Mouse (Mus musculus) megakaryocyte, embryonic 14.5 days (primary cell): ENCODE measurements around the gene Itpa. TPM values are rescaled to one million over a fixed set of nuclear protein-coding genes. Genes with fewer than 3 reads are reported as not detected.

Experiments used
- H3K27me3 ChIP-seq: replicated peaks from 2 replicates; pipeline ENCODE3; 2012; ENCODE audit warnings: inconsistent platforms
- H3K36me3 ChIP-seq: replicated peaks from 2 replicates; pipeline ENCODE3; 2012; ENCODE audit warnings: low read length, inconsistent platforms, mixed read lengths
- H3K4me1 ChIP-seq: 2 replicates; pipeline ENCODE4 v1.6.1; 2012; ENCODE audit warnings: inconsistent platforms
- H3K4me3 ChIP-seq: replicated peaks from 2 replicates; pipeline ENCODE3; 2012; ENCODE audit warnings: moderate library complexity, mild to moderate bottlenecking, inconsistent platforms
- H3K9me3 ChIP-seq: 2 replicates; pipeline ENCODE4 v1.6.1; 2012; ENCODE audit warnings: inconsistent platforms
- FLI1 ChIP-seq: IDR thresholded peaks from 2 replicates; pipeline ENCODE4 v1.6.1; 2012; ENCODE audit warnings: low read length, inconsistent platforms, mixed read lengths
- GATA1 ChIP-seq: IDR thresholded peaks from 3 replicates; pipeline ENCODE4 v1.6.1; 2012; ENCODE audit warnings: mixed read lengths, low read length, inconsistent platforms, borderline replicate concordance
- polyA plus RNA-seq: library from polyadenylated mRNA; stranded (reverse); fragments of >175 nt; gene quantifications from 2 replicates; pipeline ENCODE4 v1.2.3, GENCODE M21; 2012; ENCODE audit warnings: low replicate concordance; ENCODE audit not compliant: insufficient read depth

Itpa gene
- polyA plus RNA-seq = 8.6 and 10.1 TPM in 2 replicates

DNA sequence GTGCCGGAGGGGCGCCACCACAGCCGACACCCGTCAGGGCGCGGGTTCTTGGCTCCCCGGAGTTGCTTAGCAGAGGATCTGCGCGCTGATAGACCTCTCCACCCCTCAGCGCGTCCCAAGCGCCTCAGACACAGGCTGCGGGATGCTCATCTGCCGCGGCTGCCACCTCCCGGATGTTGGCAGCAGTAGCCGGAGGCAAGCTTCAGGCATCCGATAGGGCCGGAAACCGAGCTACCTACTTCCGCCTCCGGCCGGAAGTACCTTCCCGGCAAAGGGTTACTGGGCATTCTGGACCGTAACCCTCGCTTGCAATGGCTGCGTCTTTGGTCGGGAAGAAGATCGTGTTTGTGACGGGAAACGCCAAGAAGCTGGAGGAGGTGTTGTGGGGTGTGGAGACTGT lies at the start of gene Itpa:
Itpa (plus strand) TSS at position 52 of the 400 bp plus-strand sequence.
- peaks cover 56% of the 10 kb centered on the region for H3K4me1 ChIP-seq
- peaks cover 34% of the 10 kb centered on the region for H3K36me3 ChIP-seq
- H3K4me3 ChIP-seq = peak within 1 kb of the TSS; percentile 92
- no peak for TF ChIP-seq GATA1
- peak; percentile 97 for TF ChIP-seq FLI1
- no peaks in the 10 kb centered on the region for H3K9me3 ChIP-seq
- no peaks in the 10 kb centered on the region for H3K27me3 ChIP-seq

DNA sequence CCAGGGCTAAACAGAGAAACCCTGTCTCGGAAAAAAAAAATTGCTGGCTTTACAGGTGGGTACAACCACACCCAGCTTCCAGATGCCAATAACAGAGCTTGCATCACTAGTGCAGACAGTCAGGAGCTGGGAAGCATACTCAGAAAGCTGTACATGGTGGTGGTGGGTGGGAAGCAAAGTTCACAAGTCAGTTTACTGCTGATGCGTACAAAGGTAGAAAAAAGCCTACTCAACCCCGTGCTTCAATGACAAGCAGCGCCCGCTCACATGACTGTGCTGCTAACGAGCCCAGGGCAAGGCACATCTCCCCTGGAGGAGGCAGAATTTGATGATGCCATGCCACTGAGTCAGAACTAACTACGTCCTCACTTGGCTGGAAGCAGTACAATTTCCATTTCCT lies 48.4 kb upstream of the Itpa start:
- Histone ChIP-seq H3K9me3 (no peaks in the 10 kb centered on the region), H3K36me3 (peaks cover 85% of the 10 kb centered on the region), H3K4me1 (no peaks in the 10 kb centered on the region), H3K27me3 (no peaks in the 10 kb centered on the region), H3K4me3 (no peak overlapping the region)
- TF ChIP-seq FLI1 (no peak), GATA1 (no peak)

DNA sequence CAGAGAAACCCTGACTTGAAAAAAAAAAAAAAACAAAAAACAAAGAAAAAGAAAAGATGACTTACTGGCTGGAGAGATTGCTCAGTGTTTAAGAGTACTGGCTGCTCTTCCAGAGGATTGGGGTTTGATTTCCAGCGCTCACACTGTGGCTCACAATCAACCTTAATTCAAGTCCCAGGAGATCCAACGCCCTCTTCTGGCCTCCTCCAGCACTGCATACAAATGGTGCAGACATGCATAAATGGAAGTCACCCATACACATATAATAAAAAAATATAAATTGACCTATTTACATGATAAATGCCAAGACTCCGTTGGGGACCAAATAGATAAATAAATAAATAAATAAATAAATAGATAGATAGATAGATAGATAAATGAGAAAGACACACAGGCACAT lies 39.0 kb upstream of the Itpa start:
- H3K4me1 ChIP-seq = peaks cover 28% of the 10 kb centered on the region
- TF ChIP-seq GATA1 = no peak
- no peak for TF ChIP-seq FLI1
- H3K9me3 ChIP-seq = no peaks in the 10 kb centered on the region
- H3K4me3 ChIP-seq = peak overlapping the region; percentile 98
- peaks cover 10% of the 10 kb centered on the region for H3K27me3 ChIP-seq
- H3K36me3 ChIP-seq = peaks cover 34% of the 10 kb centered on the region

DNA sequence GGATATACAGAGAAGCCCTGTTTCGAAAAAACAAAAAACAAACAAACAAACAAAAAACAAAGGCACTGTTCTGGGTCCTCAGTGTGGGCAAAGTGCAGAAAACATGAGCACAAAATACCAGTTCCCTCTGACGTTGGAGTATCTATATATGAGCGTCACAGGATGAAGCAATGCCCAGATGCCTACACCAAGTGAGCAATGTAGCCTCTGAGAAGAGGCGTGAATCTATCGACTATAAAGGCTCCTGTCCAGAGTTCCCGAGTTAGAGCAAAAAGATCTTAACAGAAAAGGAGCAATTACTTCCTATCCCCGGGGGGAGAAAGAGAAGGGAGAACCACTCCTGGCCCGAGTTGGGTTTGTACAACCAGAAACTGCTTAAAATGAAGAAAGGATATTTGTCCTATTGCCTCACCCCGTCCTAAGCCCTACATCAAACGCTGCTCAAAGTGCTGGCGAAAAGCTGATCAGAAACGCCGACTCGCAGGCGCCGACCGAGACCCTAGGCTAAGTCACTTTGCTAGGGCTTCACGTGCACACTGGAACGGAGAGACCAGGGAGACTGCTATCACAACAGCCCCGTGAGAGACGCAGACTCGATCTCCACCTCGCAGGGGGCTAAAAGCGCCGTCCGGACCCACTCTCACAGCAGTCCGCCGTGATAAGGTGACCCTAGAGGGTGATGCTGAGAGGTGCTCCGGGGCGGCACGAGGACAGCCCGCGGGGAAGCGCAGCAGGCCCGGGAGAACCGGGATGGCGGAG lies 38.2 kb upstream of the Itpa start:
- peaks cover 30% of the 10 kb centered on the region for H3K36me3 ChIP-seq
- peaks cover 36% of the 10 kb centered on the region for H3K4me1 ChIP-seq
- no peak for TF ChIP-seq FLI1
- no peak for TF ChIP-seq GATA1
- peak overlapping the region; percentile 98 for H3K4me3 ChIP-seq
- peaks cover 18% of the 10 kb centered on the region for H3K27me3 ChIP-seq
- H3K9me3 ChIP-seq = no peaks in the 10 kb centered on the region

DNA sequence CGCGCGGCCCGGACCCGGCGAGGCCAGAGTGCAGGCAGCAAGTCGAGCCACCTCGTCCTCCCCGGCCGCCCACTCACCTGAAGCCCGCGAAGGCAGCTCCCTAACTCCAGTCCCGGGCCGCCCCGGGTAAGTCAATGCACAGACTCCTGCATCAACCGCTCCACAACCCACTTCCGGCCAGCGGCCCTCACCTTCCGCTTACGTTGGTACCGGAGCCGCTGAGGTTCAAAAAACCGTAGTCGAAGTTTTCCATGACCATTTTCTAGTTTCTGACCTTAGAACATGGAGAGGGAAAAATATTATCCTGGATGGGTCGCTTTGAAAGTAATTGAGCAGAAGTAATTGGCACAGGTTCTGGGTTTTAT lies 37.6 kb upstream of the Itpa start, which contains the start of the genes Fastkd5 and Ubox5:
Fastkd5 (minus strand) TSS at position 189 of the 365 bp plus-strand sequence.
Ubox5 (minus strand) TSS at position 200 of the 365 bp plus-strand sequence.
- Histone ChIP-seq H3K9me3 (no peaks in the 10 kb centered on the region), H3K4me1 (peaks cover 41% of the 10 kb centered on the region), H3K4me3 (peak within 1 kb of the TSS; percentile 98), H3K27me3 (peaks cover 24% of the 10 kb centered on the region), H3K36me3 (peaks cover 28% of the 10 kb centered on the region)
- TF ChIP-seq FLI1 (peak; percentile 41; the same call in 1 of the 2 replicates), GATA1 (no peak)

DNA sequence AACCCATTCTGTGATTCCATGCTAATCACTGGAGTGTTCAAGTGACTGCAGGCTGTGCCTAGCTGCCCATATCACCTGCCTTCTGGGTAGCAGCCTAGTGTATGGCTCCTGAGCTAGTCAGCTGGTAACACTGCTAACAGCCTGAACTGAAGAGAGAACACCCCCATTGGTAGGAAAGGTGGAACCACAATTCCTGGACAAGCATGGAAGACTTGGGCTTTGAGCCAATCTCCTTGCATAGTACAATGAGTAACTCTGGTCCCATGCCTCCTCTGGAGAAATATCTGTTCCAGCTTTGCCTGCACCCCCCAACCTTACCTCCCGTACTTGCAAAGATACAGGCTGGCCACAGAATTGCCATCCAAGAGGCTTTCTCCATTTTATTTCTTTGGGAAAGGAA lies 35.0 kb upstream of the Itpa start:
- Histone ChIP-seq H3K36me3 (peaks cover 3% of the 10 kb centered on the region), H3K4me3 (no peak overlapping the region), H3K27me3 (peaks cover 50% of the 10 kb centered on the region), H3K9me3 (no peaks in the 10 kb centered on the region), H3K4me1 (peaks cover 53% of the 10 kb centered on the region)
- TF ChIP-seq FLI1 (no peak), GATA1 (no peak)

DNA sequence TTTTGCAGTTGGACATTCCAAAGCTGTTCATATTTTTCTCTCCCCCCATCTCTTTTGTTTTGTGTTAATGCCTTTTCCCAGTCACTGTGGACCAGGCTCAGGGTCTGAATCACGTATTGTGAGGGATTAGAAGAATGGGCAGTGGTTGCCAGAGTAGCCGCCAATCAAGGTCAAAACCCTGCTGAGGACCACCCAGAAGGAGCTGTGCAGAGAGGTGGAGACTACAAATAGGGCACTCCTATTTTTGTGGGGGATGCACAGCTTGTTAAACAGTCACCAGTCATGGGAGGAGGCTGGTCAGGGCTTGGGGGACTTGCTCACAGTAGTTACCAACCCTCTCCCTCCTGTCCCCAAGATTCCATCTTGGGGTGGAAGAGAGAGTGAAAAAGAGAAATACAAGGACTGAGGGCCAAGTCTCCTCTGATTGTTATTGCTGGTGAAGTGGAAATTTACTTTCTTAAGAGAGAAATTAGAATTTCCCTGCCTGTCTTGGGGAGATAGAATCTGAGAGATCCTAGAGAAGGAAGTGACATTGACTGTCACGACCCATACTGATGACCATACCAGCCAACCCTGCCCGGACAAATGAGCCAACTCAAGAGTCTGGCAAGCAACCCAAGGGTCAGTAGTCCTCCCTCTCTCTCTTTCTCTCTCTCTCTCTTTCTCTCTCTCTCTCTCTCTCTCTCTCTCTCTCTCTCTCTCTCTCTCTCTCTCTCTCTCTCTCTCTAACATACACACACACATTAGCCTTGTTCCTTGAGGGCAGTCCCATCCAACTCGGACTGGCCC lies 34.3 kb upstream of the Itpa start:
- Histone ChIP-seq H3K36me3 (no peaks in the 10 kb centered on the region), H3K4me1 (peaks cover 48% of the 10 kb centered on the region), H3K4me3 (no peak overlapping the region), H3K27me3 (peaks cover 55% of the 10 kb centered on the region), H3K9me3 (no peaks in the 10 kb centered on the region)
- no peak for TF ChIP-seq FLI1
- TF ChIP-seq GATA1 = no peak

DNA sequence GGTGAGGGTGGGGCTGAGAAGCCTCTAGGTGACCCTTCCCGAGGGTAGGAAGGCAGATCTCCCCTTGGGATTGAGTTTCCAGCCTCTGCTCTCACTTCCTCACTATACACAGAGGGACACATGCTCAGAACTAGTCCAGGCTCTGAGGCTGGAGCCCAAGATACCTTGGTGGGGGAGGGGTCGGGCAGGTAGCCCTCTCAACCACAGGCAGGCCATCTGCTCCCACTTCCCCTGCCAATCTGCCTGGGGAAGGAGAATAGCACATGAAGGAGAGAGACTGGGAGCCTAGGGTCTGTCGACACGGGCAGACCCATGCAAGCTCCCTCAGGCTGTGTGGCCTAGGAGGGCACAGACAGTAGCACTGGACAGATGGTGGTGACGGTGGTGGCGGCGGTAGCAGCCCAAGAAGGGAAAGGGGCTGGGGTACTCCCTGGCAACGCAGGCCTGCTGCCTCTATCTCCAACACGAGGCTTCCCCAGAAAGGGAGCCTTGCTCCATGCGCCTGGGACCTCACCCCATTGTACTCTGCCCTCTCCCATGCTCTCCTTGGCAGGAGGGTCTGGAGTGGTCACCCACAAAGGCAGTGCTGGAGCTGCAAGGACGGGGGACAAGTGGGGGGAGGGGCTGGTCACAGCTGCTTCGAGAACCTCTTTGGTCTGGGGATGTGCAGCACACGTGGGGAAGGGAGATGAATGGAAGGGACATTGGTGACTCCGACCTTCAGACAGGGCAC lies 33.2 kb upstream of the Itpa start:
- H3K27me3 ChIP-seq = peaks cover 65% of the 10 kb centered on the region
- H3K36me3 ChIP-seq = no peaks in the 10 kb centered on the region
- H3K9me3 ChIP-seq = no peaks in the 10 kb centered on the region
- peak overlapping the region; percentile 90 for H3K4me3 ChIP-seq
- H3K4me1 ChIP-seq = peaks cover 37% of the 10 kb centered on the region
- TF ChIP-seq GATA1 (no peak), FLI1 (no peak)

DNA sequence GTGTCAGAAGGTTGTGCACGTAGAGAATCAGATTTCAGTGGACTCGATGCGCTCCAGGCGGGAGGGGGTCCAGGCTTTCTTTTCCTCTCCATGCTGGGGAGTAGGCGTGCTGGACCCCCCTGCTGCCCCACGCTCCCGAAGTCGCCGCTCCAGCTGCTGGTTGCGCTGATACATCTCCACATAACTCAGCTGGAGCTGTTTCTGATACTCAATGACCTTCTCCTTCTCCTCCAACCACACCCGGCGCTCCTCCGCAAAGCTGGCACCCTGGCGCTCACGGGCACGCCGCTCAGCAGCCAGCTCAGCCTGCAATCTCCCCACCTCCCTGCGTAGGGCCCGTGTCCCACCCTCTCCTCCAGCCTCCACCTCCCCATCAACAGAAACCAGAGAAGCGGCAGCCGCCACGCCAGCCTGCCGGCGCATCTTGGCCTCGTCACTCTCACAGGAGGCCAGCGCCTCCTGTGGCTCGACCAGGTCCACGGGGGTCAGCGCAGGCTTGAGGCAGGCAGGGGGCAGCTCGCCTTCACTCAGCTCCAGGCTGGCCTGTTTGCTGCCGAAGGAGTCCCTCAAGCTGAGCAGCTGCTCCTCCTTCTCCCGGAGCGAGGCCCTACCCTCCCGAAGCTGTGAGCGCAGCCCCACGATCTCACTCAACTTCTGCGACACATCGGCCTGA lies 32.5 kb upstream of the Itpa start:
- TF ChIP-seq FLI1 = no peak
- no peak for TF ChIP-seq GATA1
- no peaks in the 10 kb centered on the region for H3K36me3 ChIP-seq
- H3K27me3 ChIP-seq = peaks cover 71% of the 10 kb centered on the region
- peaks cover 36% of the 10 kb centered on the region for H3K4me1 ChIP-seq
- H3K9me3 ChIP-seq = no peaks in the 10 kb centered on the region
- peak overlapping the region; percentile 90 for H3K4me3 ChIP-seq
